Mouse (Mus musculus) limb, embryonic 10.5 days (tissue): ENCODE results near the gene Dlat. TPM values are rescaled to one million over a fixed set of nuclear protein-coding genes. Genes with fewer than 3 reads are reported as not detected.

Experiments used
- DNase-seq: peaks from one replicate; pipeline ENCODE4 v3.0.0-alpha.2; 2017; ENCODE audit warnings: low spot score
- H3K27ac ChIP-seq: fragments of 300-500 bp; sonication (generic); 2 replicates; pipeline ENCODE4 v1.5.1; 2016; ENCODE audit warnings: mild to moderate bottlenecking
- H3K27me3 ChIP-seq: fragments of 300-500 bp; sonication (generic); 2 replicates; pipeline ENCODE4 v1.6.1; 2016; ENCODE audit warnings: low read depth, mild to moderate bottlenecking; ENCODE audit not compliant: poor library complexity, severe bottlenecking
- H3K36me3 ChIP-seq: fragments of 300-500 bp; sonication (generic); 2 replicates; pipeline ENCODE4 v1.6.1; 2016; ENCODE audit warnings: mild to moderate bottlenecking, moderate library complexity
- H3K4me1 ChIP-seq: fragments of 300-500 bp; sonication (generic); 2 replicates; pipeline ENCODE4 v1.6.1; 2016
- H3K4me3 ChIP-seq: fragments of 300-500 bp; sonication (generic); 2 replicates; pipeline ENCODE4 v1.5.1; 2016; ENCODE audit warnings: mild to moderate bottlenecking, moderate library complexity
- H3K9me3 ChIP-seq: fragments of 300-500 bp; sonication (generic); replicated peaks from 2 replicates; pipeline ENCODE4 v1.6.1; 2016; ENCODE audit warnings: mild to moderate bottlenecking
- WGBS: fragments of 180-500 bp; shearing (Covaris S2); methylation state at CpG from one replicate; pipeline ENCODE4 v1.1.7; 2016; 5-methylcytosine and 5-hydroxymethylcytosine counted together
- polyA plus RNA-seq: library from polyadenylated mRNA; unstranded; fragments of >200 nt; fragmentation: Nextera tagmentation; extraction: Ambion mirVana; gene quantifications from 2 replicates; pipeline ENCODE4 v1.2.1, GENCODE M21; 2016

Dlat gene
- polyA plus RNA-seq, 1 experiment from 2014 or later, result 62.1 TPM

DNA sequence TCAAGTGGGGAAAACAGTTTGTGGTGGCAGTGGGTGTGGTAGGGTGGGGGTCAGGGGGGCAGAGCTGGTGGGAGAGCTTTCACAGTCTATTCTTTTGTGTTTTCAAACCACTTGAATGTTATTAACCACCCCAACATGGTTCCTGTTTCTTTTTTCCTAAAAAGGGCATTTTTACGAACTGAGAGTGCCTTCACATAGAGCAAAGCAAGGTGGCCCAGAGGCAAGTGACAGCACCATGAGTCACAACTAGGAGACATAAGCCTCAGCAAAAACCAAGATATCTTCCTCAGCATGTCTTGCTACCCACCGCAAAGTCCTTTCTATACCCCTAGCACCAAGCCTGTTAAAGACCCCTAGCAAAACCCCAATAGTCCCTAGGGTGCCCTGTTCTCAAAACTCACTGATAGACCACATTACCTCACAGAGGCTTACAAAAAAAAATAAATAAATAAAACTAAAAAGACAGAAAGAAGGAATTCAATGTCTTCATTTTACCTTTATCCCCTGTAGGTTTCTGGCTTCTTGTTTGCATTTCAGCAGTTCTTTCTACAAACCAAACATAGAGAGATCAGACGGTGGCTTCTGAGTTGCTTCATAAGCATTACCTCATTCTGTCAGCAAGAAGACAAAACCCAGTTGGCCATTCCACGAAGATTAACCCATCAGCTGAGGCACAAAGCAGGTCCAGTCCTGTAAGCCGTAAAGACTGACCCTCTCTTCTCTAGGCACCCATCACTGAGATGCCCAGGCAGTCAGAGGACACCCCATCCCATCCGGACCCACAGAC, 27.5 kb upstream of the Dlat start:
- H3K4me1 ChIP-seq, result no peaks in the 10 kb centered on the region
- H3K4me3 ChIP-seq, result no peak overlapping the region
- no peak overlapping the region for H3K27ac ChIP-seq
- peaks cover 96% of the 10 kb centered on the region for H3K36me3 ChIP-seq
- 87% methylated on average over 6 of the region's 6 CpGs for WGBS
- no peaks in the 10 kb centered on the region for H3K27me3 ChIP-seq
- no peak for DNase-seq
- no peaks in the 10 kb centered on the region for H3K9me3 ChIP-seq

DNA sequence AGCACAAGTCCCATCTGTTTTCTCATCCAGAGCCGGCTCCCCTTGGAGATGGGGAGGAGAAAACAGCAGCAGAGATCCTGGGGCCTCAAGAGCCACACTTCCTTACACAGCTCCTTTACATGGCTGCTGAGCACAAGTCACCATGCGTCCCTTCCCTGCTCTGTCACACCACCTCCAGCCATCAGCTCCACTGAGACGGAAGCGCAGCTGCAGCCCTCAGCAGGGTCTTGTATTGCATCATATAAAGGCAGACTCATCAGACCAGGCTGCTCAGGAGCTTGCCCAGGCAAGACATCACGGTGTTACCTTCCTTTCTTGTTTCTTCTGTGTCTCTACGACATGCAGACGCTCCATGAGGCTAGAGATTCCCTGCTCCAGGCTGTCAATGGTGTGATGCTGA, 22.1 kb upstream of the Dlat start:
- 74% methylated on average over 7 of the region's 7 CpGs for whole genome bisulfite sequencing
- no peaks in the 10 kb centered on the region for H3K4me1 ChIP-seq
- no peak for DNase-seq
- H3K4me3 ChIP-seq, result no peak overlapping the region
- no peak overlapping the region for H3K27ac ChIP-seq
- peaks cover 96% of the 10 kb centered on the region for H3K36me3 ChIP-seq
- no peaks in the 10 kb centered on the region for H3K9me3 ChIP-seq
- no peaks in the 10 kb centered on the region for H3K27me3 ChIP-seq

DNA sequence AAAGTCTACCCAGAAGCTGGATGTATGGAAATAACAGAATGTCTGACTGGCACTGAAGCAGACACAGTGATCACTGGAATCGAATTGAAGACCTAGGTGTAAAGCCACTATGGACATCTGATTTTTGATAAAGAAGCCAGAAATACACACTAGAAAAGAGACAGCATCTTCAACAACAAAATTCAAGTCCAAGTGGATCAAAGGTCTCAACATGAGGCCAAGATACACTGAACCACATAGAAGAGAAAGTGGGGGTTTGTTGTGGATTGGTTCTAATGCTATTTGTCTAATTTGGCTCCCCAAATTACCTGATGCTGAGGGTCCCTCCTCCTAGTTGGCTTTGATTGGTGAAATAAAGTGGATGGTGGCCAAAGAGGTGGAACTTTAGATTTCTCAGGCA, 19.8 kb upstream of the Dlat start:
- Histone ChIP-seq H3K9me3 (no peaks in the 10 kb centered on the region), H3K4me1 (no peaks in the 10 kb centered on the region), H3K4me3 (no peak overlapping the region), H3K27me3 (no peaks in the 10 kb centered on the region), H3K36me3 (peaks cover 94% of the 10 kb centered on the region), H3K27ac (no peak overlapping the region)
- DNase-seq, result no peak
- WGBS, result 90% methylated on average over 1 of the region's 1 CpGs

GRCm38 (mm10) chr9:50674771-50675170, 15.2 kb upstream of the Dlat start:
- 33% methylated on average over 1 of the region's 1 CpGs for WGBS
- Histone ChIP-seq H3K4me3 (no peak overlapping the region), H3K27me3 (no peaks in the 10 kb centered on the region)

DNA sequence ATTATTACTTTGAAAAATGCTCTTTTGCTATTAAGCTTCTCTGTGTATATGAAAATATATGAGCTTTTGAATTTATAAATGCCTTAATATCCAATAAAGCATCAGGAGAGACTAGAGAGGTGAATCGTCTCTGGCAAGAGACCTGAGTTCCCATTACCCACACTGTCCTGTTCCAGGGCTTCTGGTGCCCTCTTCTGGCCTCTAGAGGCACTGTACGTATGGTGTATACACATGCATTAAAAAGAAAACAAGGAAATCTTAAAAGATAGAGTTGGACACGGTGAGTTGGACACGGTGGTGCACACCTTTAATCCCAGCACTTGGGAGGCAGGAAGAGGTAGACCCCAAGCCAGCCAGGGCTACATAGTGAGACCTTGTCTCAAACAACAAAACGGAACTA, 11.1 kb upstream of the Dlat start:
- no peaks in the 10 kb centered on the region for H3K27me3 ChIP-seq
- WGBS, result 42% methylated on average over 5 of the region's 5 CpGs
- H3K36me3 ChIP-seq, result peaks cover 62% of the 10 kb centered on the region
- no peak overlapping the region for H3K27ac ChIP-seq
- H3K4me1 ChIP-seq, result no peaks in the 10 kb centered on the region
- no peaks in the 10 kb centered on the region for H3K9me3 ChIP-seq
- DNase-seq, result no peak
- H3K4me3 ChIP-seq, result no peak overlapping the region

More at GRCm38 (mm10) chr9:50674771-50675170, 15.2 kb upstream of the Dlat start:
- Histone ChIP-seq H3K4me1 (no peaks in the 10 kb centered on the region), H3K9me3 (no peaks in the 10 kb centered on the region), H3K27ac (no peak overlapping the region), H3K36me3 (peaks cover 58% of the 10 kb centered on the region)
- DNase-seq, result no peak

DNA sequence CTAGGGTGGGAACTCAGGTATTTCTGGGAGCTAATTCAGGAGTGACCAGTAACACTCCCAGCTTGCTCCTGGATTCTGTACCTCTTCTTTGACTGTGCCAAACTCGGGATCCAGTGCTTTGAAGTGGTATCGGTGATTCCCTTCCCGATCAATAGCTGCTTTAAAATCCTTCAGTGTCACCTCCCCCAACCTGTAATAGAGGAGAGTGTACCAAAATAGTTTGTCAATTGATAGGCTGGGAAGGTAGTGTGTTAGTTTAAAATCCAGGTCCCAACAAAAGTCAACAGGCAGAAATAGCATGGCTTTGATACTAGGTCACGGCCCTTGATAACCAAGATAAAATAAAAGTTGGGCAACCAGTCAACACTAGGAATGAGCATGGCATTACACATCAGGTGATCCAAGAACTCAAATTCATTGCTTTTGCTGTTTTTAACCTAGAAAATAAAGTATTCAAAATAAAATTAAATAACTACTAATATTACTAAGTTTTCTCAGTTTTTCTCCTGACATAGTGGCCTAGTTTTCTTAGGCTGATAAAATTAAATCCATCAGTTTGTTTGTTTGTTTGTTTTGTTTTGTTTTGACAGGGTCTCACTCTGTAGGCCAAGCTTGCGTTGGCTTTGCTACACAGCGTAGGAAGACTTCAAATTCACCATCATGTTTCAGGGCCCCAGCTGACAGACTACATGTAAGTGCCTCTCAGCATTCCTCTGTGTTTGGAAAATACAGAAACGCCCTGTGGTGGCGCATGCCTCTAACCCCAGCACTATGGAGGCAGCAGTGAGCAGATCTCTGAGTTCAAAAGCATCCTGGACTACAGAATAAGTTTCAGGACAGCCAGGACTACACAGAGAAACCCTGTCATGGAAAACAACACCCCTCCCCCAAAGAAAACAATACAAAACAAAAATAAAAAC, 8.3 kb upstream of the Dlat start:
- H3K27ac ChIP-seq, result no peak overlapping the region
- peaks cover 73% of the 10 kb centered on the region for H3K36me3 ChIP-seq
- no peak overlapping the region for H3K4me3 ChIP-seq
- H3K4me1 ChIP-seq, result no peaks in the 10 kb centered on the region
- WGBS, result 84% methylated on average over 8 of the region's 8 CpGs
- H3K9me3 ChIP-seq, result no peaks in the 10 kb centered on the region
- no peak for DNase-seq
- no peaks in the 10 kb centered on the region for H3K27me3 ChIP-seq

GRCm38 (mm10) chr9:50666442-50666841, 6.9 kb upstream of the Dlat start:
- Histone ChIP-seq H3K4me1 (no peaks in the 10 kb centered on the region), H3K36me3 (peaks cover 73% of the 10 kb centered on the region), H3K27me3 (no peaks in the 10 kb centered on the region), H3K9me3 (no peaks in the 10 kb centered on the region), H3K27ac (no peak overlapping the region), H3K4me3 (no peak overlapping the region)
- no peak for DNase-seq
- WGBS, result 87% methylated on average over 6 of the region's 6 CpGs

DNA sequence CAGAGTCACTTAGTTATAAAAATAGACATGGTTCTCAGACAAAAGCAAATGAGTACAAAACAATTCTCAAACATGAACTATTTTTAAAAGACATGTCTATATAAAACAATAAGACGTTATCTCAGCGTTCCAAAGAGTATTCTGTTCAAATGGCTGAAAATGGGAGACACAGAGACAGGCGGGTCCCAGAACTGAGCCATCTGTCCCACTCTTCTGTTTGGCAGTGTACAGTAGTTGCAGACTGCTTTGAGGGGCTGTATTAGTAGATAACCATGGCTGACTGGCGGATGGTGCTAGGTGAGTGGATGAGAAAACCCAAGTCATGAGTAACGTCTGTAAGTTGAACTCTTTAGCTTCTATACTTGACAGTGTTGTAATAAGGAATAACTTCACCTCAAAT, 5.2 kb upstream of the Dlat start:
- Histone ChIP-seq H3K36me3 (peaks cover 68% of the 10 kb centered on the region), H3K4me3 (no peak overlapping the region), H3K27ac (no peak overlapping the region), H3K27me3 (no peaks in the 10 kb centered on the region), H3K4me1 (peaks cover 4% of the 10 kb centered on the region), H3K9me3 (no peaks in the 10 kb centered on the region)
- no peak for DNase-seq
- 92% methylated on average over 5 of the region's 5 CpGs for WGBS

DNA sequence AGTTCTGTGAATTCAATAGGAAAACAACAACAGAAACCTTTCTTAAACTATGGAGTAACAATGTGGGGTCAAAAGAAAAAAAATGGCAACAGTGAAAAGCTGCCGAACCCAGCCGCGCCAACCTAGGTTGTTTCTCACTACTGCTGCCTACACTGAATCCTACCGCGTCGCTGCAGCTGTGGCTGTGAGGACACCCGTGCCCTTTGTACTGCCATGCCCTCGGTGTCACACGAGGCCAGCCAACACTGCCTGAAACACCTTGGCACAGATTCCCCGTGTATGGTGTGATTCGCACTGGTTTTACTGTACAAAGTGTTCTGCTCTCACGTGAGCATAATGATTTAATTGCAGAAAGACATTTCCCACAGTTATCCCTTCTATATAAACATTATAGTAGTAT, 851 bp upstream of the Dlat start:
- H3K27me3 ChIP-seq, result no peaks in the 10 kb centered on the region
- peak overlapping the region; percentile 96 for H3K4me3 ChIP-seq
- peak; percentile 45 for DNase-seq
- peaks cover 17% of the 10 kb centered on the region for H3K4me1 ChIP-seq
- no peaks in the 10 kb centered on the region for H3K9me3 ChIP-seq
- 25% methylated on average over 12 of the region's 12 CpGs for WGBS
- H3K27ac ChIP-seq, result peak overlapping the region; percentile 94; the same call in 1 of the 2 replicates
- H3K36me3 ChIP-seq, result peaks cover 49% of the 10 kb centered on the region

DNA sequence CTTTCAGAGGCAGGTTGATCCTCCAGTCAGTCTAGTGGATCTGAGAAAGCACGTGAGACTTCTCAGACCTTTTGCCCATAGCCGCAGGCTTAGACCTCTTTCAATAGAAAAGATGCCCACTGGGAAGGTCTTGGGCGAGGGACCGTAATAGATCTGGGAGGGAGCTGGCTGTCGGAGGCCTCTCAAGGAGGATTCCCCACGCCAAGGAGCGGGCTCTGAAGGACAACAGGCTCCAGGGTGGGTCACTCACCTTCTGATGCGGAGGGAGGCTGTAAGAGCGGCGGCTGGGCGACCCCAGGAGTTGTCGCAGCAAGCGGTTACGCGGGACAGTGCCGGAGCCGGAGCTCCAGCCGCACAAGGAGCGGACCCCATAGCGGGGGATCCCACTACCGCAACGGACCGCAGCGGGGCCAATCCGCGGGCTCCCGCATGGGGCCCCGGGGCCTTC, 615 bp downstream of the Dlat start:
- peak overlapping the region; percentile 94 for H3K27ac ChIP-seq
- H3K27me3 ChIP-seq, result no peaks in the 10 kb centered on the region
- peaks cover 49% of the 10 kb centered on the region for H3K36me3 ChIP-seq
- WGBS, result under 1% methylated on average over 28 of the region's 28 CpGs
- peak overlapping the region; percentile 96 for H3K4me3 ChIP-seq
- DNase-seq, result no peak
- H3K9me3 ChIP-seq, result no peaks in the 10 kb centered on the region
- peaks cover 17% of the 10 kb centered on the region for H3K4me1 ChIP-seq

- Histone ChIP-seq H3K4me1 (peaks cover 17% of the 10 kb centered on the region), H3K4me3 (peak overlapping the region; percentile 96), H3K27ac (0 out of 2 replicates have a peak overlapping the region, but pooled peaks have one; percentile 94), H3K27me3 (no peaks in the 10 kb centered on the region), H3K9me3 (no peaks in the 10 kb centered on the region), H3K36me3 (peaks cover 49% of the 10 kb centered on the region)
- no peak for DNase-seq
- WGBS, result 37% methylated on average over 5 of the region's 5 CpGs
Observed at GRCm38 (mm10) chr9:50658391-50658790, 1.2 kb downstream of the Dlat start.

GRCm38 (mm10) chr9:50650503-50650902, 9.1 kb downstream of the Dlat start:
- H3K4me1 ChIP-seq, result no peaks in the 10 kb centered on the region
- no peak overlapping the region for H3K4me3 ChIP-seq
- no peaks in the 10 kb centered on the region for H3K9me3 ChIP-seq
- peaks cover 98% of the 10 kb centered on the region for H3K36me3 ChIP-seq
- no peak for DNase-seq
- 97% methylated on average over 10 of the region's 10 CpGs for WGBS
- H3K27me3 ChIP-seq, result no peaks in the 10 kb centered on the region
- H3K27ac ChIP-seq, result no peak overlapping the region

GRCm38 (mm10) chr9:50646826-50647370, 12.7 kb downstream of the Dlat start:
- Histone ChIP-seq H3K36me3 (peaks cover 95% of the 10 kb centered on the region), H3K4me3 (no peak overlapping the region), H3K4me1 (no peaks in the 10 kb centered on the region), H3K27ac (no peak overlapping the region), H3K9me3 (no peaks in the 10 kb centered on the region), H3K27me3 (no peaks in the 10 kb centered on the region)
- DNase-seq, result no peak
- WGBS, result 84% methylated on average over 10 of the region's 10 CpGs
